Mouse (Mus musculus) C2C12 (cell line): ENCODE measurements around the gene Eef1akmt3.

ENCODE experiments used
- CEBPB ChIP-seq: IDR thresholded peaks from one replicate; pipeline ENCODE4 v1.6.1; 2011; ENCODE audit warnings: low read depth, mild to moderate bottlenecking, control low read depth, moderate library complexity
- CTCF ChIP-seq: IDR thresholded peaks from one replicate; pipeline ENCODE4 v1.5.1; 2011; ENCODE audit not compliant: control insufficient read depth, insufficient read depth, insufficient read length
- MAX ChIP-seq: IDR thresholded peaks from one replicate; pipeline ENCODE4 v1.6.1; 2011; ENCODE audit warnings: mild to moderate bottlenecking, control low read depth
- MYOD1 ChIP-seq: IDR thresholded peaks from one replicate; pipeline ENCODE4 v1.6.1; 2011; ENCODE audit warnings: low read depth; ENCODE audit not compliant: control insufficient read depth, insufficient read length
- MYOG ChIP-seq: IDR thresholded peaks from one replicate; pipeline ENCODE4 v1.6.1; 2011; ENCODE audit not compliant: control insufficient read depth, insufficient read length; ENCODE audit errors: extremely low read depth
- USF1 ChIP-seq: IDR thresholded peaks from one replicate; pipeline ENCODE4 v1.6.1; 2011; ENCODE audit warnings: low read depth, mild to moderate bottlenecking, control low read depth, moderate library complexity

GRCm38 (mm10) chr10:127061085-127061484 is 19.8 kb upstream of the Eef1akmt3 start:
- TF ChIP-seq CTCF (no peak), MYOD1 (no peak), USF1 (no peak), MYOG (no peak), CEBPB (no peak), MAX (no peak)
